Mouse (Mus musculus) left cerebral cortex, adult 11 months (tissue): ENCODE measurements at regions not wholly inside any gene's neighbourhood (a gene's known extent, or its start where the extent isn't known, plus 50 kb on each side); places are given as distances from the start of the nearest gene placed in this dataset.

Experiments used
- DNase-seq: peaks from one replicate; pipeline ENCODE4 v3.0.0; 2022; ENCODE audit warnings: low spot score

GRCm38 (mm10) chr2:34111286-34111685, 223.5 kb upstream of the Mvb12b start:
- DNase-seq = no peak

- DNase-seq = no peak
These were observed 222.8 kb upstream of the Mvb12b start for GRCm38 (mm10) chr2:34110582-34110981.

- no peak for DNase-seq
These were observed 220.0 kb upstream of the Mvb12b start for GRCm38 (mm10) chr2:34107566-34108303.

- no peak for DNase-seq
These were observed 219.3 kb upstream of the Mvb12b start for GRCm38 (mm10) chr2:34106837-34107565.

GRCm38 (mm10) chr2:34106245-34106644, 218.5 kb upstream of the Mvb12b start:
- no peak for DNase-seq

GRCm38 (mm10) chr2:34105271-34106051, 217.7 kb upstream of the Mvb12b start:
- DNase-seq = no peak

- DNase-seq = no peak
These were observed 210.3 kb upstream of the Mvb12b start for GRCm38 (mm10) chr2:34098004-34098547.

- DNase-seq = no peak
These were observed 208.8 kb upstream of the Mvb12b start for GRCm38 (mm10) chr2:34096561-34096960.

- no peak for DNase-seq
These were observed 201.1 kb upstream of the Mvb12b start for GRCm38 (mm10) chr2:34088832-34089231.

- peak; percentile 29 for DNase-seq
These were observed 198.4 kb upstream of the Mvb12b start for GRCm38 (mm10) chr2:34086130-34086529.

- DNase-seq = peak; percentile 32
These were observed 196.8 kb upstream of the Mvb12b start for GRCm38 (mm10) chr2:34084513-34084912.

GRCm38 (mm10) chr2:34082486-34082885, 194.7 kb upstream of the Mvb12b start:
- DNase-seq = no peak

- DNase-seq = no peak
These were observed 192.4 kb upstream of the Mvb12b start for GRCm38 (mm10) chr2:34080176-34080575.

- DNase-seq = no peak
These were observed 191.5 kb upstream of the Mvb12b start for GRCm38 (mm10) chr2:34079282-34079681.

- no peak for DNase-seq
These were observed 191.1 kb upstream of the Mvb12b start for GRCm38 (mm10) chr2:34078875-34079262.

GRCm38 (mm10) chr2:34078248-34078874, 190.6 kb upstream of the Mvb12b start:
- no peak for DNase-seq

GRCm38 (mm10) chr2:34076346-34076745, 188.6 kb upstream of the Mvb12b start:
- no peak for DNase-seq

GRCm38 (mm10) chr2:34074066-34074465, 186.3 kb upstream of the Mvb12b start:
- DNase-seq = no peak

- peak; percentile 13 for DNase-seq
These were observed 177.8 kb upstream of the Mvb12b start for GRCm38 (mm10) chr2:34065592-34065991.

GRCm38 (mm10) chr2:34065090-34065489, 177.3 kb upstream of the Mvb12b start:
- DNase-seq = no peak

- no peak for DNase-seq
These were observed 168.8 kb upstream of the Mvb12b start for GRCm38 (mm10) chr2:34056552-34056951.

GRCm38 (mm10) chr2:34043064-34043463, 155.3 kb upstream of the Mvb12b start:
- no peak for DNase-seq
